In genomic region chr5:26689775-26690174, GRCm38 (mm10) we compare ENCODE assay signal across 15 mouse cellular contexts.
"Had no signal": no experiment of that assay in that cellular context is flagged by ENCODE, and none has a peak within 500 bp of the region (broad histone marks: within the 10 kb centered on the region; RNA-seq: fewer than 3 reads in every experiment).

No protein-coding gene starts in this region.

- H3K4me3 ChIP-seq: limb, embryonic 10.5 days; limb, embryonic 13.5 days; liver, embryonic 12.5 days; liver, embryonic 15.5 days; midbrain, embryonic 12.5 days had no signal

- H3K9me3 ChIP-seq: limb, embryonic 10.5 days; limb, embryonic 13.5 days; liver, embryonic 12.5 days; liver, embryonic 15.5 days had no signal

- H3K27ac ChIP-seq: limb, embryonic 10.5 days; limb, embryonic 13.5 days; liver, embryonic 12.5 days; liver, embryonic 15.5 days; macrophage; midbrain, embryonic 12.5 days had no signal

- ATAC-seq: liver, embryonic 12.5 days; lung, postnatal 0 days had no signal

- H3K9ac ChIP-seq: limb, embryonic 13.5 days; liver, embryonic 12.5 days; liver, embryonic 15.5 days; midbrain, embryonic 12.5 days had no signal

- H3K4me1 ChIP-seq: limb, embryonic 10.5 days; limb, embryonic 13.5 days; liver, embryonic 12.5 days; liver, embryonic 15.5 days; midbrain, embryonic 12.5 days had no signal

- H3K4me2 ChIP-seq: limb, embryonic 13.5 days; liver, embryonic 12.5 days; liver, embryonic 15.5 days; midbrain, embryonic 12.5 days had no signal

- DNase-seq: kidney, adult 9 months; kidney, postnatal 14 days; kidney, postnatal 4 days; layer of hippocampus, adult 9-11 months; liver; lung, adult 2 months; thymus, adult 18-20 months; thymus, postnatal 36 days had no signal

- H3K36me3 ChIP-seq: limb, embryonic 10.5 days; limb, embryonic 13.5 days; liver, embryonic 12.5 days; liver, embryonic 15.5 days; midbrain, embryonic 12.5 days had no signal

- H3K27me3 ChIP-seq: limb, embryonic 13.5 days; liver, embryonic 12.5 days; liver, embryonic 15.5 days; midbrain, embryonic 12.5 days had no signal
